Mouse (Mus musculus): ENCODE measurements around the gene Calhm2.

Calhm2 gene

GRCm38 (mm10) chr19:47137771-47138421, at the start of gene Calhm2:
Gene Calhm2 (minus strand): TSS chr19:47138294.
- DNase-seq (ENCODE audit: low spot score in 2 of 2), result no peak

- DNase-seq (ENCODE audit: low spot score in 2 of 2), result no peak
Observed at GRCm38 (mm10) chr19:47186514-47187275, 48.6 kb upstream of the Calhm2 start.

- no peak for DNase-seq (ENCODE audit: low spot score in 2 of 2)
Observed at GRCm38 (mm10) chr19:47184736-47185135, 46.6 kb upstream of the Calhm2 start.

- no peak for DNase-seq (ENCODE audit: low spot score in 2 of 2)
Observed at GRCm38 (mm10) chr19:47184221-47184620, 46.1 kb upstream of the Calhm2 start.

GRCm38 (mm10) chr19:47180011-47180410, 41.9 kb upstream of the Calhm2 start:
- DNase-seq (ENCODE audit: low spot score in 2 of 2), result no peak

- peak in 1 of 2 experiments; percentile 31 for DNase-seq (ENCODE audit: low spot score in 2 of 2)
Observed at GRCm38 (mm10) chr19:47179272-47179809, 41.2 kb upstream of the Calhm2 start.

GRCm38 (mm10) chr19:47178431-47179271, 40.6 kb upstream of the Calhm2 start, which contains the start of gene Neurl1a:
Gene Neurl1a (plus strand): TSS chr19:47178820.
- peak in 1 of 2 experiments; percentile 56 for DNase-seq (ENCODE audit: low spot score in 2 of 2)

GRCm38 (mm10) chr19:47178001-47178400, 39.9 kb upstream of the Calhm2 start:
- DNase-seq (ENCODE audit: low spot score in 2 of 2), result peak in 1 of 2 experiments; percentile 52

- no peak for DNase-seq (ENCODE audit: low spot score in 2 of 2)
Observed at GRCm38 (mm10) chr19:47176916-47177505, 38.9 kb upstream of the Calhm2 start.

GRCm38 (mm10) chr19:47175472-47175871, 37.4 kb upstream of the Calhm2 start:
- no peak for DNase-seq (ENCODE audit: low spot score in 2 of 2)

- DNase-seq (ENCODE audit: low spot score in 2 of 2), result no peak
Observed at GRCm38 (mm10) chr19:47174515-47174914, 36.4 kb upstream of the Calhm2 start.

- peak; percentile 77 to 90 for DNase-seq (ENCODE audit: low spot score in 2 of 2)
Observed at GRCm38 (mm10) chr19:47168793-47169412, 30.8 kb upstream of the Calhm2 start.

GRCm38 (mm10) chr19:47168223-47168622, 30.1 kb upstream of the Calhm2 start:
- no peak for DNase-seq (ENCODE audit: low spot score in 2 of 2)

- DNase-seq (ENCODE audit: low spot score in 2 of 2), result no peak
Observed at GRCm38 (mm10) chr19:47167617-47168214, 29.6 kb upstream of the Calhm2 start.

GRCm38 (mm10) chr19:47166758-47167157, 28.7 kb upstream of the Calhm2 start:
- DNase-seq (ENCODE audit: low spot score in 2 of 2), result no peak

- DNase-seq (ENCODE audit: low spot score in 2 of 2), result no peak
Observed at GRCm38 (mm10) chr19:47163176-47163744, 25.2 kb upstream of the Calhm2 start.

GRCm38 (mm10) chr19:47161669-47162068, 23.6 kb upstream of the Calhm2 start:
- no peak for DNase-seq (ENCODE audit: low spot score in 2 of 2)

- no peak for DNase-seq (ENCODE audit: low spot score in 2 of 2)
Observed at GRCm38 (mm10) chr19:47157664-47158063, 19.6 kb upstream of the Calhm2 start, which contains the start of gene Calhm3. Gene Calhm3 (minus strand): TSS chr19:47157764.

GRCm38 (mm10) chr19:47153767-47154166, 15.7 kb upstream of the Calhm2 start:
- no peak for DNase-seq (ENCODE audit: low spot score in 2 of 2)

GRCm38 (mm10) chr19:47152062-47152369, 13.9 kb upstream of the Calhm2 start:
- no peak for DNase-seq (ENCODE audit: low spot score in 2 of 2)

All from cerebellum, postnatal 4 days (tissue).